Mouse (Mus musculus): ENCODE results near the gene Fbxo10. TPM values are rescaled to one million over a fixed set of nuclear protein-coding genes. Genes with fewer than 3 reads are reported as not detected.

The Fbxo10 gene
- polyA plus RNA-seq, 1 experiment from 2014 or later: 5.6 TPM

DNA sequence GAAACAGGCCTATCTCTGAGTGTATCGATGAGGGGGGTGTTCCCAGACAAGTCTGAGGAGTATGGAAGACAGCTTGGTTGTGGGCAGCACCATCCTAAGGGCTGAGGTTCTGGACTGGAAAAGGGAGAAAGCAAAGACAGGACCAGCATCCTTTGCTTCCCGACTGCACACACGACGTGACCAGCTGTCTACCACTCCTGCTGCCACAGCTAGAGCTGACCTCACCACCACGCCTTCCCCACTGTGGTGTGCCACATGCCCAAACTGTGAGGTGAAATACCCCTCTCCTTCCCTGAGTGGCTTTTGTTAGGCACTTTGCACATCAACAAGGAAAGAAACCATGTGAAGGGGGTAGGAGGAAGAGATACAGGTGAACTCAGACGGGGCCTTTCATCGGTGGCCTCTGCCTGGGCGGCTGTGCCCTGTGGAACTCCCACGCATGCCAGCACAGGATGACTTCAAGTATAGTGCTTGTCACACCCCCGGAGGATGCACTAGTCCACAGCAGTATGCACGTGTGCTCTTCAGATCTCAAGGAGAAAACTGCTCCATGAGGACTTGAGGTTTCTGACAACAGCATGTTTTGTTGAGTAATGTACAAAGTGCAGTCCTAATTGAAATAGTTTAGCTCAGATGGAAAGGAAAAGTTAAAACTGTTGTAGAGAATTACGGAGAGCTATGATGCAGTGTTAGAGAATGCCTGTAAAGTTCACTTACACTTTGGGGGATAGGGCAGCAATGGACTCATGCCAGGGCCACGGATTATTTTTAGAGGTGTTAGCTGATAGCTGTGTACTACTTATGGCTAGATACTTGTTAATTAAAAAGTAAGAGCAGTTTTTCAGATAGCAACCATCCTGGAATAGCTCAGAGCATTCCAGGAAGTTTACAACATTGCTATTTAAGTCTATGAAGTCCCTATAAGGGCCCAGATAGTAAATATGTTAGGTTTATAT is 46.7 kb downstream of the Fbxo10 start:
- H3K27ac ChIP-seq (ENCODE audit: low read depth, low read length): no peak overlapping the region
- H3K4me1 ChIP-seq (ENCODE audit: control insufficient read depth, insufficient read depth, low read length): no peaks in the 10 kb centered on the region
- H3K36me3 ChIP-seq (ENCODE audit: control insufficient read depth, insufficient read depth, low read length): peaks cover 5% of the 10 kb centered on the region; the same call in 1 of the 2 replicates
- H3K4me2 ChIP-seq: no peak overlapping the region
- H3K9ac ChIP-seq (ENCODE audit: low read length): no peak overlapping the region
- H3K9me3 ChIP-seq (ENCODE audit: control insufficient read depth, low read length): no peaks in the 10 kb centered on the region
- ATAC-seq (ENCODE audit: low FRiP score) (no peak), DNase-seq (ENCODE audit: low spot score, missing footprints) (no peak)
- no peak overlapping the region for H3K4me3 ChIP-seq (ENCODE audit: low read depth, low read length)
- WGBS: 89% methylated on average over 13 of the region's 13 CpGs
- no peaks in the 10 kb centered on the region for H3K27me3 ChIP-seq (ENCODE audit: control insufficient read depth, insufficient read depth, low read length)

DNA sequence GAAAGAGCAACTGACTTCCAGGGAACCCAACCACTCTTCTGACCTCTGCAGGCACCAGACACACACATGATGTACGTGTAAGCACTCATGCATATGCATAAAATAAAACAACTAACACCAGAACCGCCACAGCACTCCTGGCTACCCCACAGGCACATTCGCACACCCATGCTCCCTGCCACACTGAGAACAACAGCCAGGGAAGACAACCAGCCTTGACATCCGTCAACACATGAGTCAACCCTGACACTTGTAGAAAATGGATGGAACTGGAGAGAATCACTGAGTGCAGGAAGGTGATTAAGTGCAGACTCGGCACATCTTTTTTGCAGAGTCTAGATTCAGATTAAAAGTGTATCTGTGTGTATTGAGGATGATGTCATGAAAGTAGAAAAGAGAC is 47.8 kb downstream of the Fbxo10 start:
- Histone ChIP-seq H3K4me1 (ENCODE audit: control insufficient read depth, insufficient read depth, low read length) (no peaks in the 10 kb centered on the region), H3K9ac (ENCODE audit: low read length) (no peak overlapping the region), H3K9me3 (ENCODE audit: control insufficient read depth, low read length) (no peaks in the 10 kb centered on the region), H3K27ac (ENCODE audit: low read depth, low read length) (no peak overlapping the region), H3K4me2 (no peak overlapping the region), H3K27me3 (ENCODE audit: control insufficient read depth, insufficient read depth, low read length) (no peaks in the 10 kb centered on the region), H3K36me3 (ENCODE audit: control insufficient read depth, insufficient read depth, low read length) (peaks cover 5% of the 10 kb centered on the region; the same call in 1 of the 2 replicates), H3K4me3 (ENCODE audit: low read depth, low read length) (no peak overlapping the region)
- WGBS: 85% methylated on average over 5 of the region's 5 CpGs
- ATAC-seq (ENCODE audit: low FRiP score): no peak
- DNase-seq (ENCODE audit: low spot score, missing footprints): no peak

DNA sequence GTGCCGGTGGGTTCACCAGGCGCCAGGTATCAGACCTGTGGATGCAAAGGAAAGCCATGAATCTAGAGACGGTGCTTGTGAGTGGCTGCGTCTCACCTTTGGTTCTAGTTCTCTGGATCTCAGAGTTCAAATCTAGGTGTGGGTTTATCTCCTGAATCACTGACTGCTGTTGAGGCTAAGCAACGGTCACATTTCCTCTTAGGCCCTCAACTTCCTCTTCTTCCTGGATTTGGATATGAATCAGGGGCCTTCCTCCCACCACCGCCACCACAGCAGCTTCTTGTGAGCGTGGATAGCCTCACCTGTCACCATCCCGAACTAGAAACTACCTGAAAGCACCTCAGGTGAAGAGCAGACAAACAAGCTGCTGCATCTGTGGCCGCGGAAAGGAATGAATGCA is 48.4 kb downstream of the Fbxo10 start:
- WGBS: 91% methylated on average over 10 of the region's 10 CpGs
- Histone ChIP-seq H3K4me3 (ENCODE audit: low read depth, low read length) (no peak overlapping the region), H3K27ac (ENCODE audit: low read depth, low read length) (no peak overlapping the region), H3K9me3 (ENCODE audit: control insufficient read depth, low read length) (no peaks in the 10 kb centered on the region), H3K27me3 (ENCODE audit: control insufficient read depth, insufficient read depth, low read length) (no peaks in the 10 kb centered on the region), H3K4me1 (ENCODE audit: control insufficient read depth, insufficient read depth, low read length) (no peaks in the 10 kb centered on the region), H3K9ac (ENCODE audit: low read length) (no peak overlapping the region), H3K36me3 (ENCODE audit: control insufficient read depth, insufficient read depth, low read length) (peaks cover 3% of the 10 kb centered on the region; the same call in 1 of the 2 replicates), H3K4me2 (no peak overlapping the region)
- ATAC-seq (ENCODE audit: low FRiP score) (no peak), DNase-seq (ENCODE audit: low spot score, missing footprints) (no peak)

DNA sequence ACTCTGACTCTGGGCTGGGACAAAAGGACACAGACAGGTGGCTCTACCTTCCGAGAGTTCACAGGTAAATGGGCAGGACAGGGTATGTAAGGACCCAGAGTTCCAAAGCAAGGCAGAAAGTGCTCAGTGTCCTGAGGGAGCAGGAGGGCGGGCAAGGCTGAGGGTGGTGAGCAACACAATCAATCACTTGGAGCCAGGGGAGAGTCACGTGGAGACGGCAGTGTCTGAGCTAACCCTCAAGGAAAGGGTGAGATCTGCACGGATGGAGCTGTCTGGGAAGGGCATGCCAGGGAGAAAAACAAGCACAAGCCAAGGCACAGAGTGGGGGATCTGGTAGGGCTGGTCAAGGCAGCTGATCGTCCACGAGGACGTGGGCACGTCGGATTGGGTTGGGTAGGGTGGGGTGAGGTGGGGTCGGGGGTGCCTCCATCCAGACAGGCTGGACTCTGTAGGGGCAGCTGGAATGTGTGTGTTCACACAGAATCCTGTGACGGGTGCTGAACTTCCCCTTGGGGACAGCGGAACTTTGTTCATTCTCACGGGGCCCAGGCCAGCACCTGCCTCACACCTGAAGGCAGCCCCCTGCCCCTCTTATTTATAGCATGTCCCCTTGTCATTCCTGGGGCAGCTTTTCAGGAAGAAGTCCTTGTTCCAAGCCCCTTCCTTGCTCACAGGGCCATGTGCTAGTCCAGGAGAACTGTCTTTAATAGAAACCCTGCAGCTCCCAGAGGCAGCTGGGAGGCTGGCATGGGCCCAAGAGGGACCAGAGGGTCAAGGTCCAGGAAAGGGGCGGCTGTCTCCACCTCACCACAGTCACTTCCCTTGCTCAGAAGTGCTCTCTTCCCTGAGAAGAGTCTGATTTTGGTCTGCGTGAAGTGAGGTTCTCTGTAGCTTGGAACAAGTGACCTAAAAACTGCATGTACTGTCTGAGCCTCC is 49.4 kb downstream of the Fbxo10 start:
- ATAC-seq (ENCODE audit: low FRiP score): no peak
- 85% methylated on average over 14 of the region's 16 CpGs for WGBS
- Histone ChIP-seq H3K36me3 (ENCODE audit: control insufficient read depth, insufficient read depth, low read length) (0 out of 2 replicates have a peak, but pooled peaks cover 2% of the 10 kb centered on the region), H3K4me3 (ENCODE audit: low read depth, low read length) (no peak overlapping the region), H3K9ac (ENCODE audit: low read length) (no peak overlapping the region), H3K4me1 (ENCODE audit: control insufficient read depth, insufficient read depth, low read length) (no peaks in the 10 kb centered on the region), H3K9me3 (ENCODE audit: control insufficient read depth, low read length) (no peaks in the 10 kb centered on the region), H3K27me3 (ENCODE audit: control insufficient read depth, insufficient read depth, low read length) (no peaks in the 10 kb centered on the region), H3K27ac (ENCODE audit: low read depth, low read length) (no peak overlapping the region), H3K4me2 (no peak overlapping the region)
- no peak for DNase-seq (ENCODE audit: low spot score, missing footprints)

DNA sequence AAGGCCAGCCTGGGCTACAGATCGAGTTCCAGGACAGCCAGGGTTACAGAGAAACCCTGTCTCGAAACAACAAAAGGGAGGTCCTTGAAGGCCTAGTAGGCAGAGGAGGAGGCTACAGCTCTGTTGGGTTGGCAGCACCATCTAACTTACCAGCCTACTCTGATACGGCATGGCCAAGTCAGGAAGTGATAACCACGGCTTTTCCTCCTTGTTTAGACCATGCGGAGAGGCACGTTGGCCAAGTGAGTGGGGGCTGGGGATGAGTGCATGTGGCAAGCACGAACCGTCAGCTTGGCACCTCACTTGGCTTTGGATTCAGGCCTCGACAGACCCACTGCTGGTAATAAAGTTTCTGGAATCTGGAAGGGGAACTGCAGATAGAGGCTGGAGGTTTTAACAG is 51.8 kb downstream of the Fbxo10 start:
- Histone ChIP-seq H3K9ac (ENCODE audit: low read length) (no peak overlapping the region), H3K9me3 (ENCODE audit: control insufficient read depth, low read length) (no peaks in the 10 kb centered on the region), H3K4me1 (ENCODE audit: control insufficient read depth, insufficient read depth, low read length) (no peaks in the 10 kb centered on the region), H3K36me3 (ENCODE audit: control insufficient read depth, insufficient read depth, low read length) (0 out of 2 replicates have a peak, but pooled peaks cover 4% of the 10 kb centered on the region), H3K27ac (ENCODE audit: low read depth, low read length) (no peak overlapping the region), H3K27me3 (ENCODE audit: control insufficient read depth, insufficient read depth, low read length) (no peaks in the 10 kb centered on the region), H3K4me3 (ENCODE audit: low read depth, low read length) (no peak overlapping the region), H3K4me2 (no peak overlapping the region)
- no peak for DNase-seq (ENCODE audit: low spot score, missing footprints)
- 91% methylated on average over 9 of the region's 9 CpGs for WGBS
- no peak for ATAC-seq (ENCODE audit: low FRiP score)

DNA sequence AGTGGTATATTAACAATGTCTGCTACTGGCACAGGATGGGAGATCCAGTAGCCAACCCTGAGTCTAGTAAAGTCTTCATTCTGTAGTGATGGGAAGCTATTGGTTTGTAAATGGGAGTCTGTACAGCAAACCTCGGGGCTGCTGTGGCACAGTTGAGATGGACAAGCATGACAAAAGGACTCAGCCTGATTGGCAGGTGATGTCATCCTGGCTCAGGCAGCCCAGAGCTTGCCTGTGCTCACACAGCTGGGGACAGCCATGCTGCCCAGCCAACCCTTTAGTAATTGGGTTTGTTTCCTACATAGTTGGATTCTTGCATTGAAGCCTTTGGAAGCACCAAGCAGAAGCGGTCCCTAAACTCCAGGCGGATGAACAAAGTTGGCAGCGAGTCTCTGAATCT is 57.9 kb downstream of the Fbxo10 start:
- no peak for DNase-seq (ENCODE audit: low spot score, missing footprints)

DNA sequence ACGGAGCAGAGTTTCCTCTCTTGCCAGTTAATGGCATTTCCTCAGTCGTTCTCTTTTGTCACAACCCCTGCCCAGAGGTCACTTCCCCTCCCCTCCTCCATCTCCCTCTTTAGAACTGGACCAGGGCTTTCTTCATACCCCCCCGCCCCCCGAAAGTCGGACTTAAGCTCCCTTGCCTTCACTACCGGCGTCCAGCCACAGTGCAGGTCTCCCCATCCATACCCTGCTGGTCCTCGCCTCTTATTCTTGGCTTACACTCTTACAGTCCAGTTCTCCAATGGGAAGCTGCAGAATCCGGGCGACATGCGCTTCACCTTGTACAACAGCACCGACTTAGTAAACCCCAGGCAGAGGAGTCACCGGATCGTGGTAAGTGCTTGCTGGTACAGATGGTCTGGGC is 65.4 kb downstream of the Fbxo10 start:
- WGBS: 1% methylated on average over 14 of the region's 14 CpGs
- H3K9me3 ChIP-seq (ENCODE audit: control insufficient read depth, low read length): no peaks in the 10 kb centered on the region
- DNase-seq (ENCODE audit: low spot score, missing footprints) (no peak), ATAC-seq (ENCODE audit: low FRiP score) (peak; percentile 20; the same call in 1 of the 2 replicates)
- peaks cover 15% of the 10 kb centered on the region for H3K4me1 ChIP-seq (ENCODE audit: control insufficient read depth, insufficient read depth, low read length)
- peak overlapping the region; percentile 76 for H3K4me3 ChIP-seq (ENCODE audit: low read depth, low read length)
- no peaks in the 10 kb centered on the region for H3K27me3 ChIP-seq (ENCODE audit: control insufficient read depth, insufficient read depth, low read length)
- H3K4me2 ChIP-seq: peak overlapping the region; percentile 91
- H3K9ac ChIP-seq (ENCODE audit: low read length): peak overlapping the region; percentile 76
- H3K36me3 ChIP-seq (ENCODE audit: control insufficient read depth, insufficient read depth, low read length): no peaks in the 10 kb centered on the region
- no peak overlapping the region for H3K27ac ChIP-seq (ENCODE audit: low read depth, low read length)

More for the DNA sequence above, 57.9 kb downstream of the Fbxo10 start:
- no peaks in the 10 kb centered on the region for H3K27me3 ChIP-seq (ENCODE audit: control insufficient read depth, insufficient read depth, low read length)
- no peaks in the 10 kb centered on the region for H3K4me1 ChIP-seq (ENCODE audit: control insufficient read depth, insufficient read depth, low read length)
- 0 out of 2 replicates have a peak, but pooled peaks cover 3% of the 10 kb centered on the region for H3K36me3 ChIP-seq (ENCODE audit: control insufficient read depth, insufficient read depth, low read length)
- no peak overlapping the region for H3K4me3 ChIP-seq (ENCODE audit: low read depth, low read length)
- no peak overlapping the region for H3K4me2 ChIP-seq
- no peaks in the 10 kb centered on the region for H3K9me3 ChIP-seq (ENCODE audit: control insufficient read depth, low read length)
- WGBS: 88% methylated on average over 4 of the region's 4 CpGs
- no peak overlapping the region for H3K9ac ChIP-seq (ENCODE audit: low read length)
- H3K27ac ChIP-seq (ENCODE audit: low read depth, low read length): no peak overlapping the region
- ATAC-seq (ENCODE audit: low FRiP score): no peak

DNA sequence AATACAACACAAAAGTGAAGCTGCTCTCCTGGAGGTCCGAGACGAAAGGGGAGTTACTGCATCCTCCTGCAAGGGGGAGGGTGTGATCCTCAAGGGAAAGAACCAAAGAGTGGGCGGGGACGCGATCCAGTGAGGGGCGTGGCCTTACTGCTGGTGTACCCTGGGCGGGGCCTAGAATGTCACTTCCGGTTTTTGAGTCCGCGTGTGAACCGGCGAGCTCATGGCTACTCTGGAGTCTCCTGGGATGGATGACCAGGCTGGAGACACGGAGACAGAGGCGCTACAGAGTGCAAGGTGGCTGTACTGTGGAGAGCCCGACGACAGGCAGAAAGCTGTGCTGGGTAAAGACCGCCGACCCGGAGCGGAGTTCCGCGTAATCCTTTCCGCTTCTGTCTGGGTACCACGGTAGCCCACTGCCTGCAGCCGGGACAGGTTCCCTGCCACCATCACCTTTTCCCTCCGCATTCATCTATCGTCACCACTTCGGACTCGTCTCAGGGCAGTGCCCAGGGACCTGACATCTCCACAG is 65.9 kb downstream of the Fbxo10 start, which contains the start of gene Polr1e:
Gene Polr1e (plus strand): TSS at position 132 of the 529 bp plus-strand sequence.
- DNase-seq (ENCODE audit: low spot score, missing footprints) (peak; percentile 99), ATAC-seq (ENCODE audit: low FRiP score) (peak; percentile 93)
- peaks cover 16% of the 10 kb centered on the region for H3K4me1 ChIP-seq (ENCODE audit: control insufficient read depth, insufficient read depth, low read length)
- peak within 1 kb of the TSS; percentile 91 for H3K4me2 ChIP-seq
- no peaks in the 10 kb centered on the region for H3K27me3 ChIP-seq (ENCODE audit: control insufficient read depth, insufficient read depth, low read length)
- H3K4me3 ChIP-seq (ENCODE audit: low read depth, low read length): peak within 1 kb of the TSS; percentile 76
- H3K9me3 ChIP-seq (ENCODE audit: control insufficient read depth, low read length): no peaks in the 10 kb centered on the region
- H3K36me3 ChIP-seq (ENCODE audit: control insufficient read depth, insufficient read depth, low read length): no peaks in the 10 kb centered on the region
- H3K27ac ChIP-seq (ENCODE audit: low read depth, low read length): no peak within 1 kb of the TSS
- WGBS: under 1% methylated on average over 29 of the region's 29 CpGs
- H3K9ac ChIP-seq (ENCODE audit: low read length): peak within 1 kb of the TSS; percentile 76

All from midbrain, embryonic 11.5 days (tissue).